Mouse (Mus musculus): ENCODE measurements at regions not wholly inside any gene's neighbourhood (a gene's known extent, or its start where the extent isn't known, plus 50 kb on each side); places are given as distances from the start of the nearest gene placed in this dataset.
A peak's percentile ranks its signal among the peaks of the same experiment; 100 is the strongest.

DNA sequence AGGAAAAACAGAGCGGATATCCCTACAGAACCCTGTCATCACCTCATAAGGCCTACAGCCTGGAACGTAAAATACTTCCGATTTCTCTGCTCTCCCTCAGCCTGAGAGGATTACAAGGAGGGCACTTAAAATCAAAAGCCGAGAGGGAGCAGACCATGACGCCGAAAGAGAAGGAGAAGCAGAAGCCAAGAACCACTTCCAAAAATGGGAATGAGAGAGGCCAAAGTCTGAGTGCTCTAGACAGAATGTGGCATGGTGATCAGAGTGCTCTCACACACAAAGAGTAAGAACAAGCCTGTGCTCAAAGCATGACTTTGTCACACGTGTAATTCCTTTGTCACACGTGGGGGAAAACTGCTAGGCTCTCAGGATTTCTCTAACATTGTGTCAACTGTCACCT, 125.9 kb downstream of the Hlx start:
- no peak for DNase-seq (ENCODE audit: low spot score)

DNA sequence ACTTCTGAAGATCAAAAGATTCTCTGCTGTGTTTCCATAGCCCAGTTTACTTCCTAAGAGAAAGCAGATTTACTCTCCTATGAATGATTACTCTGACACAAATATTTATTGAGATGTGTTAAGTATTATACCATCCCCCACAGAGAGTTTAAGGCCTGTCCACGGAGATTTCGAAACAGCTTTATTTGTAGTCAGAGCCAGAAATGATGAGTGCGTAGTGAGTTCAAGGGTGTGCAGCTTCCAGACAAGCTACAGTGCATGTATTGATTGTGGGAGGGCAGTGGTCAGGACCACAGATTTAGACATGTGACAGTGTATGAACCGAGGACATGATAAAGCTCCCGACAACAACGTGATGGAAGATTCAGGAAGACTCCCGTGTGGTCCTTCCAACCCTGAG, 126.8 kb downstream of the Hlx start:
- no peak for DNase-seq (ENCODE audit: low spot score)

DNA sequence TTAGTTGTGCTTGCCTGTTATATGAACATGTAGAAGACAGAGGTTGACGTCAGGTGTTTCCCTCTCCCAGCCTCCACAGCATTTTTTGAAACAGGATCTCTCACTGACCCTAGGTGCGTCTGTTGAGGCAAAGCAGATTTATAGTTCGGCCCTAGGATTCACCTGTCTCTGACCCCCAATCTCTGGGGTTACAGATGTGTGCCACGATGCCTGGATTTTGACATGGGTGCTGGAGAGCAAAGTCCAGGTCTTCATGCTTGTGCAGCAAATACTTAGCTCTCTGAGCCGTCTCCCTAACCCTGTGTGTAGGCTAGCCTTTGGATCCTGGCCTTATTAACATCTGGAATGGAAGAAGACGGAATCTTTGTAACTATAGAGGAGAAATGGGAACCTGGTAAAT, 129.3 kb downstream of the Hlx start:
- no peak for DNase-seq (ENCODE audit: low spot score)

DNA sequence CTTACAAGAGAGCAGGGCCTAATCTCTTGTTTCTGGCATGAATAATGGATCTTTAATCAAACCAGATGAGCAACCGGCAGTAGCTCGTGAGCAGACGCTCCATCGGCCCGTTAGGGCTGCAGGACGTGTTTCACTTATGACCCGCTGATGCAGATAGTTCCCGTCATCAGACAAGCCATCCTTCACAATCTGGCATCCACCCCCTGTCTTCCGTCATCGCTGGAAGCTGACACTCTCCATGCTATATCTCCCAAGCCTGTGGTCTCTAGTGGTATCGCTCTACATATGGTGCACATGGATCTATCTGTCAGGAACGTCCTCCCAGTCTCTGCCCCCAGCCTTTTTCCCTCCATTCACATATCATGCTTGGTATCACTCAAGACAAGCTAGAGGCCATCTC, 137.0 kb downstream of the Hlx start:
- no peak for DNase-seq (ENCODE audit: low spot score)

DNA sequence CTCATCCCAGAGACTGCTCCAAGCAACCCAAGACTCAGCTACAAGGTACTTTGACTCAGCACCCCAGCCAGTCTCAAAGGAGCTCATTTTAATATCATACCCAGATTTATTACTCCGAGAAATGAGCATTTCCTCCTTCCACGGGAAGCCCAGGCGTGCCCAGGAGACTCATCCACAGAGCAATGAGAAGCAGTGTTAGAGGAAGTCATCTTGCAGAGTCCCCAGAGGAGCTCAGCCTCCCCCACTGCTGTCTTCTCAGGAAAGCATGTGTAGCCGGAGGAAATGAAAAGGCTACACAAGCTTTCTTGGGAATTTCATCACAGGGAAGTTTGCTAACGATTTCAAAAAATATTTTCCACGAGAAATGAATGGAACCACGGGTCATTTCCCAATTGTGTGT, 141.8 kb downstream of the Hlx start:
- no peak for DNase-seq (ENCODE audit: low spot score)

DNA sequence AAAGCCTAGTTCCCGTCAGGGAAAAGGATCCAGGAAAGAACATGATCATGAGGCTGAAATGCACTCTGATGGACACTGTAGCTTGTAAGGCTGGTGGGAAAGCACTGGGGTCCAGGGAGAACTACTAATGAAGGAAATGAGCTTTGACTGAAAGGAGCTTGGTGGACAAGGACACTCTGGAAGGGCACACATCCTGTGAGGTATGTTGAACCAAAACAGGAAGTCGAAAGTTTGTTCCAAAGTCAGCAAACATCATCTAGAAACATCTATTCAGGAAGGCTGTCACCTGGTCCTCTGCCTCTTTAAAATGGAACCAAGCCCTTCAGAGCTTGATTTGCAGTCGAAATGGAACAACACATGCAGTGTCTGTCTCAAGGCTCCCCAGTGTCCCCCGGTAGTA, 143.1 kb downstream of the Hlx start:
- DNase-seq (ENCODE audit: low spot score), result no peak

DNA sequence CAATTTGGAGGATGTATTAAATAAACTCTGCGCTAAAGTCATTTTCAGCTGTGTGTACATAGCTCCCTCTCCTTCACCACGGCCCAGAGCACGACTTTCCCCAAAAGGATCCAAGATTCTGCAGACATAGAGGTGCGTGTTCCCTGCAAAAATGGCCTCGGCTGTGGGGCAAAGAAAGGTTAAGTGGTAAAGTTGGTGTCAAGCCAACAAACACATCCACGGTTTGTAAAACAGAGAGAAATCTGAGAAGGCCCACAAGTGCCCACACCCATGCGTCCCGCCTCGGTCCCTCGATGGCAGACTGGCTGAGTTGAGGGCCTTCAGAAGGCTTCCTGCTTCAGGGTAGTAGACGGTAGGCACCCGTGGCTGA, 147.9 kb downstream of the Hlx start:
- DNase-seq (ENCODE audit: low spot score), result no peak

DNA sequence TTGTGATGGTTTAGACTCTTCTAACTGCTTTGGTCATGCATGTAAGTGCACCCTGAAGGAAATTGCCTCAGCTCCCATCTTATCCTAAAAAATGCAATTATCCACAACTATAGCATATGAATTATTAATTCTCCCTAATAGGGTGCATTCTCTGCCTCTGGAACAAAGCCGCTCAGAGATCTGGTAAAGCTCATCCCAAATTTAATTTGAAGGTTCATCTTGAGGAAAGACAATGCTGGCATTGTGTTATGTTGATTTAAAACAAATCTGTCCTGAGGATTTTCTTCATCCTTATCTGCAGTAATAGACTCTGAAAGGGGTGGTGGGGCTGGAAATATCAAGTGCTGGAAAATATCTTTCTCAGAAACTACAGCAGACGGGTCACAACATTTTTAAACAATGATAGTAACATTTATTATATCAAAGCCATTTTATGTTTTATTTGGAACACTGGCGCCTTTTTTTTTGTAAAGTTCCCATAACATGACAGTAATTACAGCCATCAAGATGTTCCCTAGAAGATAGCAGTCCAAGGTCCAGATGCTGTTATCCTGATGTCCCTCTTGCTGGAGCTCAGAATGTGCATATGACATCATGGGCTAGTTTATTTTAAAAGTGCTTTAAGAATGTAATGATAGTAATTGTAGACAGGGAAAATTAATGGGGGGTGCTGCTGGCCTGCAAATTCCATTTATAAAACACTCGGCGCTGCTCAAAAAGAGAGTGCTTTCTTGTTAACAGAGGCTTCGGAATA, 148.5 kb downstream of the Hlx start:
- DNase-seq (ENCODE audit: low spot score), result no peak

DNA sequence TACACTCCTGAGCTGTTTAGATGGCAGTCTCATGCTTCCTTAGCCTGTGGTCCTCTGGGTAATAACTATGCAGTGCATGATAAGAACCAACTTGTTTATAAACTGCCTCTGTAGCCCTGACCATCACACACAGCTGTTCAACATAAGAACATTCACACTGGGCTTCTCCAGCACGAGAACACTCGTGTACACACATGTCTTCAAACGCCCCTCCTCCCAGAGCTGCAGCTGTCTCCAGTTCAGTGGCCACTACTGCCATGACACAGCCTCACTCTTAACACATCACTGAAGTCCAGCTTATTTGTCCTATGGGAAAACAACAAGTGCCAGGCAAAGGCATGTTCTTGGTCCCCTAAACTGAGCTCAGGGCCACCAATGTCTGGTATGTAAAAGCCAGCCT, 152.9 kb downstream of the Hlx start:
- no peak for DNase-seq (ENCODE audit: low spot score)

DNA sequence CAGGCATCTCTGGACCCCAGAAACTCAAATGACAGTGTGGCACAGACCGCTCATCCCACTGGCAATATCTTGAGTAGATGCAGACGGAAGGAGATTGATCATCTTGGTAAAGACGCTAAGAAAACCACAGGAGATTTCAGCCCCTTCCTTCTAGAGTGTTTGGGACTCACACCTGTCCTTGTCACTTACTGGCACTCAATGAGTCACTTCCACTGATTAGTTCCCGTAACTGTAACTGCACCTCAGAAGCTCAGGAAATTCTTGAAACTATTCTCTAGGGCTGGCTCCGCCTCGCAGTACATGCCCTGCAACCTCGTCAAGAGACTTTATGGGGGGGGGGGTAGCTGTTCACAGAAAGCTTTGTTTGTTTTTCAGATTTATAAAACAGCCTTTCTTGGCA, 155.9 kb downstream of the Hlx start:
- DNase-seq (ENCODE audit: low spot score), result no peak

DNA sequence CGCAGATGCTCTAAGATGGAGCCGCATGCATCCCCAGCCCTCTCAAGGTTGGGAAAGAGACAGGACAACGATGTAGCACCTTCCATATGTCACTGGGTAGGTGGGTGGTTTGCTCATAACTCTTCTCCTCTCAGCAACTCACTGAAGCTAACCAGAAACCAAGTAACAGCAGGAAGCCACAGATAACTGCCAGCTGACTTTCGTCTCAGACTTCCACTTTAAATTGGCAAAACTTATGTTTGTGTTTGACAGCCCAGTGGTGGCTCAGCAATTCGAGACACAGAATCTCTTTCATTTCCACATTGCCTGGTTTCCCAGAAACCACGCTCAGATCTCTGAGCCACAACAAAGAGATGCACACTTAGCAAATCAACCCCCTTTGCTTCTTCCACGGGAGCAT, 159.1 kb downstream of the Hlx start:
- peak; percentile 12 for DNase-seq (ENCODE audit: low spot score)

DNA sequence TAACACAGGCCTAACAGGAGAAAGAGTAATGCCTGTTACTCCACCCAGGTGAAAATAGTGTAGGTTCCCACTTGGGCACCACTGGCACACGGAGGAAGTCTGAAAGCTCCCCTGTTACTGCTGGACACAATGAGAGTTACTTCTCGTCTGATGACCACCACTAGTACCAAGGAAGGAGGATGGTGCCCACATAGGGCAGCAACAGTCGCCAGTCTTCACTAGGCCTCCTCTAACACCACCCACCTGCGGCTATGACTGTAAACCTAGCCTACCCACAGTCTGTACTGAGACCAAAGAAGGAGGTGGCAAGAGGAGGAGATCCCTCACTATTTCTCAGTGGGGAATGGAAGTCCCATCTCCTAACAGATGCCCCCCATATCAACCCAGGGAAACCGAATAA, 161.7 kb downstream of the Hlx start:
- DNase-seq (ENCODE audit: low spot score), result no peak

DNA sequence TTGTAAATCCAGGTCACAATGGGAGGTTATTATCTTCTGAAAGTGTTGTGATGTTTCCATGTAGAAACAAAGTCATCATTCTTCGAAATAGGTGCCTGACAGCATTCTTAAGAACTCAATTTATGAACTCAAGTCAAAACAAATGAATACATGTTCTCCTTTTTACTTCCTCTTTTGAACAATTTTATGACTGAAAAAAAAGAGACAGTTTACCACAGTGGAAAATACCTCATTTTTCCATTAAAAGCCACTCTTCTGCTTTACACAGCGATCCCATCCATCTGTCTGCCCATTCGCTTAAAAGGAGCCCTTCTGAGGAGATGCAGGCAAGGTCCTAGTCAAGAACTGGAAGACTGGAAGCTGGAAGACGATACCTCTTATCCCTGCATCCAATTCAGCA, 169.5 kb downstream of the Hlx start:
- no peak for DNase-seq (ENCODE audit: low spot score)

DNA sequence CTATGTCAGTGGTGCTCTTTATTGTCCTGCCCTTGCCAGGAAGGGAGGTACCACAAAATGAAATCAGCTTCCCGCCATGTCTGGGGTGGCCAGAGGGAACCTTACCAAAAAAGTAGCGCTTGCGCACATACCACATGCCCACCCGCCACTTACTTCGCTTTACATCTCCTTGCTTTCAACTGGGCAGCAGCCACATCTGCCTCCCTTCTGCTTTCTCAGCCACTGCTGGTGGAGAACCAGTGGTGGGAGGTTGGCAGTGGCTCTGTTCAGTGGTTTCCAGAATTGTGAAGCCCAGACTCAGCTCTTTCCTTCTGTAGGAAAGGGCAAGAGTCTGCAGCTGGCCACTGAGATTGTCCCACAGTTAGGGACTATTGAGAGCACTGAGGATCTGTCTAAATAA, 170.2 kb downstream of the Hlx start:
- no peak for DNase-seq (ENCODE audit: low spot score)

DNA sequence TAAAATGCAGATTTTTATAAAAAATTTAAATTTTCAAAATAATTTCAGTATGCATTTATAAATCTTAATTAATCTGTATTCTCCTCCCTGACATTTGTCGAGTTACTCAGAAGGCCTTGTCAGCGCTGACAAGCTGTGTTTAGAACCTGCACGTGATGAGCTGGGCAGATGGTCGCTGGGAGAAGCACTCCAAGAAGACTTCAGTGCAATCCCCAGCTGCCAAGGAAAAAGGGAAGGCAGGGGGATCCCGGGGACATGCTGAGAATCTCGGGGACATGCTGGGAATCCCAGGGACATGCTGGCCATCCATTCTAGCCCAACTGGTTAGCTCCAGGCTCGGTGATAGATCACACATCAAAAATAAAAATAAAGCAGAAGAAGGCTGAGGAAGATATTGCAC, 172.9 kb downstream of the Hlx start:
- no peak for DNase-seq (ENCODE audit: low spot score)

DNA sequence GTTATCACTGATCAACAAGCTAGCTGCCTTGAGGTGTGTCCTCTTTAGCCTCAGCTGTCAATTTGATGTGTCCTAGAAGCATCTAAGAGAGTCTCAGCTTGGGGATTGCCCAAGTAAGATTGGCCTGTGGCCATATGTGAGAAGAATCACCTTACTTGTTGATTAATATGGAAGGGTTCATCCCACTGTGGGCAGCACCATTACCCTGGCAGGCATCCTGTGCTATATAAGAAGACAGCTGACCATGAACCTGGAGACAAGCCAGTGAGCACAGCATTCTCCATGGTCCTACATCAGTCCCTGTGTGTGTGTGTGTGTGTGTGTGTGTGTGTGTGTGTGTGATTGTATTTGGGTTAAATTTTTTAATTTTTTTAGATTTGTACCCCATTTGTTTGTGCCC, 178.6 kb downstream of the Hlx start:
- DNase-seq (ENCODE audit: low spot score), result no peak

DNA sequence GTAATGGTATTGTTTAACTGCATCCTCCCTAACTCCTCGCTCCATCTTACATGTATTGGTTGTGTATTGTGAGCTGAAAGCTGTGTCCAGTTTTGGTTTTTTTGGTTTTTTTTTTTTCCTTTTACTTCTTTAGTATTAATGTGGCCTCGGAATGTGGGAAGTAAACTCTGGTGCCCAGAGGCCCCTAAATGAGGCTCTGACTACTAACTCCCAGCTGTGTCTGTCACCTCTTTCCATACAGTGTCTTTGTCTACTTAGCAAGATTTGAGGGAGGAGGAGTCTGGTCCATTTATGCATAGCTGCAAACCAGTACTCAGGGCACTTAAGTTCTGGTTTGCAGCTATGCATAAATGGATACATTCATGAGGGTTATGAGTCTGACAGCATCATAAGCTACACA, 181.9 kb downstream of the Hlx start:
- no peak for DNase-seq (ENCODE audit: low spot score)

DNA sequence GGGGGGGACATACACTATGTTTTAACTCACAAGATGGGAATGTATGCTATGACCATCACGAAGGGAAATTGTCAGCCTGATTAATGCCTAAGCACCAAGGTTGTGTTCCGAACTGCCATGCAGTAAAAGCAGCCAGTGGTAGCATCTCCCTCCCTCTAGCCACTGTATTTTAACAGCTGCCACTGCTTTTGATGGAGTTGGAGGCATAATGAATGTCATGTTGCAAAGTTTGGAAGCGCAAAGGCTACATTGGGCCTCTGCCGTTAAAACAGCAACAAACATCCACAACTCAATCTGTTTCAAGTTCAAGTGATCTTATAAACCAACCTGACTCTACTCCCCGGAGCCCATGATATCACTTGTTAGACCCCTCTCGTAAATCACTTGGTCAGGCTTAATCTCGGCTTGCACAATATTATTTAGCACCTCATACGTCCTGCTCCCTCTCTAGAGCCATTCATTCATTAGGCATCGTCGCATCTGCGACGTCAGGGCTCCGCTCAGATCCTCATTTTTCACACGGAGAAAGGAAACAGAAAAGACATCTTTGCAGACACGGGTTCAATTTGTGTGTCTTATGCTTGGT, 184.7 kb downstream of the Hlx start:
- no peak for DNase-seq (ENCODE audit: low spot score)

DNA sequence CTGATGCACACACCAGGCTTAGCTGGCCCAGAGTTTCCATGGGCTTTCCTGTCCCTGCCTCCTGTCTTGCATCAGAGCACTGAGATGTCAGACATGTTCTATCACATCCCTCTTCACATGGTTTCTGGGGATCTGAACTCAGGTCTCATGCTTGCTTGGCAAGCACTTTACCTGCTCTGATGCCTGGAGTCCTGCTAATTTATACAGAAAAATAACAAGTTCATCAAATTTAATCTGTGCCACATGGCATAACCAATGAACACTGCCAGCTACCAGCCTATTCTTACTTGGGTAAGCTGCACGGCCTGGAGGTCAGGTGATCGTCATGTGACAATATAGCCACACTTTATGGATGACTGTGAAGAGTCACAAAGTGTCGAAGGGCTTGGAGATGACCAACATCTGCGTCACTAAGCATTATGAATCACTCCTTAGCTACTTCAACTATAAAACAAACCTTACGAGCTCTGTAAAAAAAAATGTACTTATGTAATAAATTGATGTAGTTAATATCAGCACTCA, 186.2 kb downstream of the Hlx start:
- no peak for DNase-seq (ENCODE audit: low spot score)

DNA sequence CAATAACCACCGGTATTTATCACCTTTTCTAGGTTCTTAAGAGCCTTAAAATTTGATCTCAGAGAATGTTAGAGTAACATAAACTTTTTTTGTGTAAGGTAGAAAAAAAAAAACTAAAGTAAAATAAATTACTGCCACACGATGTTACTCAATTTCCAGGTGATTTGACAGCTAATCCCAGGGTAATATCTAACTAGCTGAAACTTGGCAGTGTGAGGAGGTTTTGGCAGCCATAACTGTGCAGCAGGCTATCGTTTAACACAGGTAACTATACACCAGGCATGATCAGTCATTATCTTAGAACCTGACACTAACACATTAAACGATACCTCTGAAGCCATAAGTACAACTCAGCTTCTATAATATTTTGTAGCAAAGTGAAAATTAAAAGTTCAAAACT, 187.3 kb downstream of the Hlx start:
- DNase-seq (ENCODE audit: low spot score), result no peak

DNA sequence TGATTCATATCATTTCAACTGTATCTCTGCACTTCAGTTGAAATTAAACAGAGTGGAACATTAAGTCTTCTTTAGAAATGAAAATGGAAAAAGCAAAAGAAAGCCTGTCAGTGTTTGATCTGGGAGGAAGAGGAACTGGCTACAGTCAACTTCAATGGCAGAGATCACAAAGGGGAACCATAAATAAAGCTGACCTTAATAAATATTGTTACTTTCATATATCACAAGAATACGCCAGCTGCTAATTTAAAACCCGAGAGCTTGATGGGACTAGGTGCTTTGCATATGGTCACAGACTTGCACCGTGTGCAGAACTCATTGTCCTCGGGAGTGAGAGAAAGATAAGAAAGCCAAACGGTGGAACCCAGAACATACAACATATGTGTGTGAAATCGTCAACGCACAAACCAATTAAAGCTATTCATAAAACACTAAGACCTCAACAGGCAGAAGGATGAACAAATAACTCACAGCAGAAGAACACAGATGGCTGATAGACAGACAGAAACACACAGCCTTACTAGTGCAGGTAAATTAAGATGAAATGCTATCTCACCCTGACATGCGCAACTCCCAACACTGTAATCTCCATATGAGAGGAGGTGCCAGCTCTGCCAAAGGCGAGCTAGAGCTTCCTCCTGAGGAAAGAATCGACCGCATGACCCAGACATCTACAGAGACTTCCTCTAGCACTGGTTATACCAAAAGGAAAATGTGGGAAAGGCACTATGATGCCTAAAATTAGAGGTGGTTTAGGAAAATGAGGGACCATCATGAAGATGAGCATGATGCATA, 189.9 kb downstream of the Hlx start:
- DNase-seq (ENCODE audit: low spot score), result no peak

DNA sequence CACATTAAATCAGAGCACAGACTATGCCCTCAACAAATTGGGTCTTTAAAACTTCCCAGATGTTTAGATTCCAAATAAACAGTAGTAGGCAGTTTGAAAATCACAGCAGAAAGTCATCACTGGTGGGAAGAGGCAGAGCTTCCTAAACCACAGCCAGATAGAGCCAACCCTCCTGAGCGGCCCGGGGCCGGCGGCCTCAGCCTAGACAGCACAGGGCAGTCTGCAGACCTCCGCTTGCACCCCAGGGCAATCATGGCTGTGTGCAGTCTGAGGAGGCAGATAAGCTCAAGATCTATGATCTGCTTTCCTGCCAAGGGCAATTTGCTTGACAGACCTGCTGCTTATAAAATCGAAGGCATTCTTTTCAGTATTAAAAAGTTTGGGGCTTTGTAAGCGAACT, 192.6 kb downstream of the Hlx start:
- DNase-seq (ENCODE audit: low spot score), result no peak
